Mouse (Mus musculus) kidney, postnatal 25 days (tissue): ENCODE measurements around the gene Lrrc27.

Source experiments
- DNase-seq, 2 experiments: peaks; one replicate each; pipeline ENCODE4 v3.0.0; 2021; ENCODE audit warnings: mixed read lengths in 2 of 2

The Lrrc27 gene

GRCm38 (mm10) chr7:139276150-139276549, 63.4 kb downstream of the Lrrc27 start:
- no peak for DNase-seq

- no peak for DNase-seq
Measured at GRCm38 (mm10) chr7:139277536-139277935, 64.7 kb downstream of the Lrrc27 start.

GRCm38 (mm10) chr7:139279571-139279970, 66.8 kb downstream of the Lrrc27 start:
- DNase-seq = no peak

GRCm38 (mm10) chr7:139280044-139280443, 67.3 kb downstream of the Lrrc27 start:
- peak in 1 of 2 experiments; percentile 20 for DNase-seq

- peak; percentile 51 to 69 for DNase-seq
Measured at GRCm38 (mm10) chr7:139281195-139281594, 68.4 kb downstream of the Lrrc27 start.

GRCm38 (mm10) chr7:139282037-139282436, 69.2 kb downstream of the Lrrc27 start:
- no peak for DNase-seq

- no peak for DNase-seq
Measured at GRCm38 (mm10) chr7:139285295-139285943, 72.6 kb downstream of the Lrrc27 start.

GRCm38 (mm10) chr7:139288540-139288939, 75.8 kb downstream of the Lrrc27 start:
- no peak for DNase-seq
